Mouse (Mus musculus) midbrain, postnatal 0 days (tissue): Measurements from ENCODE around the gene Flywch2. TPM values are rescaled to one million over a fixed set of nuclear protein-coding genes. Genes with fewer than 3 reads are reported as not detected.
A peak's percentile ranks its signal among the peaks of the same experiment; 100 is the strongest.

Experiments
- ATAC-seq: fragments of 200-750 bp; cut with Nextera tagmentation; 2 replicates; pipeline ENCODE4 v1.8.0; 2017; ENCODE audit warnings: moderate number of reproducible peaks, mild to moderate bottlenecking, moderate TSS enrichment, moderate library complexity; ENCODE audit not compliant: low FRiP score
- DNase-seq: peaks from one replicate; pipeline ENCODE4 v3.0.0-alpha.2; 2015; ENCODE audit warnings: low spot score
- H3K27ac ChIP-seq: fragments of 300-500 bp; sonication (generic); 2 replicates; pipeline ENCODE4 v1.5.1; 2014; ENCODE audit warnings: low read depth, mild to moderate bottlenecking, low read length, mixed read lengths
- H3K27me3 ChIP-seq: fragments of 300-500 bp; sonication (generic); 2 replicates; pipeline ENCODE4 v1.6.1; 2014; ENCODE audit warnings: low read length, control low read depth, mixed read lengths; ENCODE audit not compliant: insufficient read depth
- H3K36me3 ChIP-seq: fragments of 300-500 bp; sonication (generic); 2 replicates; pipeline ENCODE4 v1.6.1; 2014; ENCODE audit warnings: low read length, control low read depth, mixed read lengths; ENCODE audit not compliant: insufficient read depth
- H3K4me1 ChIP-seq: fragments of 300-500 bp; sonication (generic); 2 replicates; pipeline ENCODE4 v1.6.1; 2014; ENCODE audit warnings: mild to moderate bottlenecking, control low read depth, antibody characterized with exemption, low read length, mixed read lengths; ENCODE audit not compliant: insufficient read depth
- H3K4me2 ChIP-seq: fragments of 300-500 bp; sonication (generic); 2 replicates; pipeline ENCODE4 v1.6.1; 2014; ENCODE audit warnings: low read depth, mild to moderate bottlenecking, low read length, mixed read lengths; ENCODE audit not compliant: poor library complexity, severe bottlenecking
- H3K4me3 ChIP-seq: fragments of 300-500 bp; sonication (generic); 2 replicates; pipeline ENCODE4 v1.5.1; 2014; ENCODE audit warnings: low read depth, mild to moderate bottlenecking, low read length, moderate library complexity
- H3K9ac ChIP-seq: fragments of 300-500 bp; sonication (generic); replicated peaks from 2 replicates; pipeline ENCODE4 v1.6.1; 2014; ENCODE audit warnings: mild to moderate bottlenecking, low read length, moderate library complexity, mixed read lengths; ENCODE audit not compliant: poor library complexity, severe bottlenecking
- H3K9me3 ChIP-seq: fragments of 300-500 bp; sonication (generic); 2 replicates; pipeline ENCODE4 v1.6.1; 2016; ENCODE audit warnings: low read length, control low read depth
- CTCF ChIP-seq: IDR thresholded peaks from 2 replicates; pipeline ENCODE4 v1.5.1; 2016; ENCODE audit warnings: antibody characterized with exemption, mild to moderate bottlenecking
- WGBS: fragments of 180-500 bp; shearing (Covaris S2); extraction: QIAGEN DNeasy Blood & Tissue Kit; methylation state at CpG from one replicate; pipeline ENCODE4 v1.1.7; 2014; 5-methylcytosine and 5-hydroxymethylcytosine counted together
- polyA plus RNA-seq: library from polyadenylated mRNA; unstranded; fragments of >200 nt; fragmentation: Nextera tagmentation; extraction: Ambion mirVana; gene quantifications from 2 replicates; pipeline ENCODE4 v1.2.1, GENCODE M21; 2015
- total RNA-seq: library from RNA; depleted of rRNA; stranded (reverse); fragments of >200 nt; gene quantifications from 2 replicates; pipeline ENCODE4 v1.2.3, GENCODE M21; 2014

The Flywch2 gene
- total and polyA plus RNA-seq, 2 experiments from 2014 or later = 96.5 to 133 TPM

DNA sequence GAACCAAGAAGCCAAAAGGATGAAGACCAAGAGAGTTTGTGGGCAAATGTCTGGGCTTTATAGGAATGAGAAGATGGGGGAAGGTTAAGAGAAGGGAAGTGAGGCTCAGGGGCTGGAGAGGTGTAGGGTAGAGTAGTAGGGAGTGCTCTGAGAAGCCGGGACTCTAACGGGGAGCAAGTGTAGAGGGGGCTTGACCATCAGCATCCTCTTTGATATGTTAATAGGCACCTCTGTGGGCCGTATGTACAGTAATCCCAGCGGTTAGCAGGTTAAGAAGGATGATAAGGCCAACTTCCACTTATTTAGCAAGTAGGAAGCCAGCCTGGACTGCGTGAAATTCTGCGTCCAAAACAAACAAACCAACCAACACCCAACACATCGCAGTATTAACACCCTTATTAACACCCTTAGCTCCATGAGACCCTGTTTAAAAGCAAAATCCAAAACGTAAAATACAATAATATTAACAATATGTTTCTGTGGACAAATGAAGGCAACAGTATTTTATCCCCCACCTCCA is 3.9 kb upstream of the Flywch2 start:
- ATAC-seq (no peak), DNase-seq (no peak)
- WGBS = 8% methylated on average over 8 of the region's 8 CpGs

DNA sequence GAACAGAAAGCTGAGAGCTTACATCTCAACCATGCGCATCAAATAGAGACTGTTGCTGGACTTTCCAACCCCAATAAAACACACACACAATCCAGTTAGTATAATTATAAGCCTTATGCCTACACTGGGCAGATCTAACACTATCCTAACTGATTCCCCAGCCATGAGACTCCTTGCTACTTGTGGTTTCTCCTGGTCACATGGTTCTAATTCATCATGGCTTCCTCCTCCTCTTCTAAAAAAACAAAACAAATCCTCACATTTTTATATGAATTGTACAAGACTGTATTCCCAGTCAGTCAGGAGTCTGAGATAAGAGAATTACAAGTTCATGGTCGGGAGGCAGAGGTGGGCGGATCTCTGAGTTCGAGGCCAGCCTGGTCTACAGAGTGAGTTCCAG is 3.1 kb upstream of the Flywch2 start:
- TF ChIP-seq CTCF = no peak
- no peak overlapping the region for H3K4me3 ChIP-seq

More for the DNA sequence above, 3.9 kb upstream of the Flywch2 start:
- Histone ChIP-seq H3K4me1 (no peaks in the 10 kb centered on the region), H3K9ac (peak overlapping the region; percentile 61), H3K4me2 (peak overlapping the region; percentile 67), H3K36me3 (no peaks in the 10 kb centered on the region), H3K27me3 (no peaks in the 10 kb centered on the region), H3K4me3 (peak overlapping the region; percentile 38), H3K9me3 (no peaks in the 10 kb centered on the region), H3K27ac (peak overlapping the region; percentile 94)
- no peak for TF ChIP-seq CTCF

DNA sequence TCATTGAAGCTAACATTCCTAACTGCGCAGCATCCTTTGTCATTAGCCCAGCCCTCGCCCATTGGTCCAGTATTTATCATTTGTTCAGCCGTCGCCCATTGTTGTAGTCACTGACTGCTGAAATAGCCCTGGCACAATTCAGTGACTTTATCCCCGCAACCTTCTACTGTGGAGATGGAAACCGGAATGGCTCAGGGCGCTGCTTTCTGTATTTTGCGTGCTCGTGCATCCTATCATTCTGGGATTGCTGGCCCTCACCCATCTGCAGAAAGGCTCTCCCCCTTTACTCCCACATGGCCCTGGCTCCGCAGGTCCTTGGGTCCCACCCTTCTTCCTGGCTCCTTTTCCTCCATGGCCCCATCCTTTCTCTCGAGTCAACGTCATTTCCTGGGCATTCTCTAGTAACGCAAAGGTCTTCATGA is 640 bp upstream of the Flywch2 start:
- H3K9me3 ChIP-seq = no peaks in the 10 kb centered on the region
- no peaks in the 10 kb centered on the region for H3K4me1 ChIP-seq
- 10% methylated on average over 13 of the region's 13 CpGs for WGBS
- H3K4me2 ChIP-seq = peak overlapping the region; percentile 78
- peak overlapping the region; percentile 63 for H3K4me3 ChIP-seq
- no peaks in the 10 kb centered on the region for H3K36me3 ChIP-seq
- ATAC-seq (peak; percentile 75), DNase-seq (peak; percentile 84)
- peak overlapping the region; percentile 94 for H3K27ac ChIP-seq
- TF ChIP-seq CTCF = peak; percentile 7; the same call in 1 of the 2 replicates
- H3K27me3 ChIP-seq = no peaks in the 10 kb centered on the region
- H3K9ac ChIP-seq = peak overlapping the region; percentile 85

More for the DNA sequence above, 3.1 kb upstream of the Flywch2 start:
- H3K36me3 ChIP-seq = no peaks in the 10 kb centered on the region
- ATAC-seq (no peak), DNase-seq (no peak)
- WGBS = 95% methylated on average over 4 of the region's 4 CpGs
- H3K4me1 ChIP-seq = no peaks in the 10 kb centered on the region
- H3K27me3 ChIP-seq = no peaks in the 10 kb centered on the region
- H3K4me2 ChIP-seq = no peak overlapping the region
- H3K9me3 ChIP-seq = no peaks in the 10 kb centered on the region
- no peak overlapping the region for H3K9ac ChIP-seq
- H3K27ac ChIP-seq = no peak overlapping the region

DNA sequence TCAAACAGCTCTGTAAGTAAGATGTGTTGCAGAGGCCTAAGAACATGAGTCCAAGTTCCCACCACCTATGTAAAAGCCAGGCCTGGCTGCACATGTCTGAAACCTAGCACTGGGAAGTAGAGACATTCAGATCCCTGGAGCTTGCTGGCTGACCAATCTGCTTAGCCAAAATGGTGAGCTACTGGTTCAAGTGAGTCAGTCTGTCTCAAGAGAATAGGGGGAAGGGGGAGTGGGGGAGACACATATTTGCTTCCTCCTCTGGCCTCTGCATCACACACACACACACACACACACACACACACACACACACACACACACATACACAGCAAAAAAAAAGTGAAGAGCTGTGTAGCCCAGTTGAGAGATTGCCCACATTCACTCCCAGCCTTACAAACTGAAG is 2.5 kb downstream of the Flywch2 start:
- H3K27me3 ChIP-seq = no peaks in the 10 kb centered on the region
- DNase-seq = no peak
- no peaks in the 10 kb centered on the region for H3K9me3 ChIP-seq
- no peak overlapping the region for H3K27ac ChIP-seq
- no peak for TF ChIP-seq CTCF
- H3K36me3 ChIP-seq = 0 out of 2 replicates have a peak, but pooled peaks cover 5% of the 10 kb centered on the region
- no peak for ATAC-seq
- H3K9ac ChIP-seq = no peak overlapping the region
- no peaks in the 10 kb centered on the region for H3K4me1 ChIP-seq
- H3K4me2 ChIP-seq = no peak overlapping the region
- H3K4me3 ChIP-seq = no peak overlapping the region

DNA sequence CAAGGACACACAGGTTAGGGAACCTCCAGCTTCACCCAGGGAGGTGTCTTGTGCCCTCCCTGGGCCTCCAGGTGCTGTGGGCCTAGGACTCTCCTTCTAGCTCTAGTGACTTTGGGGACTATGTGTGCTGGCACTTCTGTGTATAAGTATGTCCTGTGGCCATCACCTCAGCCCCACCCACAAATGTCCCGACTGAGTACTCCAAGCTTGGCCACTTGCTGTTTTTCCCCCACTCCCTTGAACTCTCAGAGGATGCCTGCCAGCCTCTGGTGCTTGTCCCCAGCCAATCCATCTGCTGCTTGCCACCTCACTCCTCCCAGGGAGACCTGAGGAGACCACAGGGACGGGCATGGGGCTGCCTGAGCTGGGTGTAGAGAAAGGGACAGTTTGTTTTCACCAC is 7.4 kb downstream of the Flywch2 start:
- Histone ChIP-seq H3K9ac (no peak overlapping the region), H3K36me3 (0 out of 2 replicates have a peak, but pooled peaks cover 5% of the 10 kb centered on the region), H3K4me2 (no peak overlapping the region), H3K27ac (no peak overlapping the region), H3K27me3 (no peaks in the 10 kb centered on the region), H3K4me3 (no peak overlapping the region), H3K9me3 (no peaks in the 10 kb centered on the region), H3K4me1 (no peaks in the 10 kb centered on the region)
- no peak for ATAC-seq
- WGBS = 66% methylated on average over 2 of the region's 2 CpGs
- no peak for TF ChIP-seq CTCF
- DNase-seq = no peak

DNA sequence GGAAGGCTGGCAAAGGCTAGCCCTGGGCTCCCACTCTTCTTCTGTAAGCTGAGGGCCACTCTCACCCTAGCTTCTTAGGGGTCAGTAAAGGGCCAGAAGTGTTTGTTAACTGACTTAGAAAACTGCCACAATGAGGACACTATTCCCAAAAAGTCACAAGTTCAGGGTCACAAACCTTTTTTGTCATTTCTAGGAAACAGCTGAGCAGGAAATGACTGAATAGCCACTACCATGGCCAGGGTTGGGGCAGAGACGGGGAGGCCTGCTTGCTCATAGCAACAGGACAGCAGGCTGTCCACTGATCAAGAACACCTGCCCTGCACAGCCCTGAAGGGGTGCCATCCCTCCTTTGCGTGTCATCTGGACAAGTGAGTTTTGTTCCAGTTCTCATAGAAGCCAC is 8.7 kb downstream of the Flywch2 start:
- WGBS = 89% methylated on average over 2 of the region's 2 CpGs
- Histone ChIP-seq H3K4me3 (no peak overlapping the region), H3K27me3 (no peaks in the 10 kb centered on the region), H3K27ac (no peak overlapping the region), H3K9me3 (no peaks in the 10 kb centered on the region), H3K36me3 (0 out of 2 replicates have a peak, but pooled peaks cover 5% of the 10 kb centered on the region), H3K9ac (no peak overlapping the region), H3K4me1 (no peaks in the 10 kb centered on the region), H3K4me2 (no peak overlapping the region)
- TF ChIP-seq CTCF = no peak
- ATAC-seq = no peak
- DNase-seq = no peak
